Mouse (Mus musculus) cerebellum, adult 11-12 months (tissue): ENCODE measurements at regions not wholly inside any gene's neighbourhood (a gene's known extent, or its start where the extent isn't known, plus 50 kb on each side); places are given as distances from the start of the nearest gene placed in this dataset.

Source experiments
- DNase-seq: peaks from one replicate; pipeline ENCODE4 v3.0.0; 2022

DNA sequence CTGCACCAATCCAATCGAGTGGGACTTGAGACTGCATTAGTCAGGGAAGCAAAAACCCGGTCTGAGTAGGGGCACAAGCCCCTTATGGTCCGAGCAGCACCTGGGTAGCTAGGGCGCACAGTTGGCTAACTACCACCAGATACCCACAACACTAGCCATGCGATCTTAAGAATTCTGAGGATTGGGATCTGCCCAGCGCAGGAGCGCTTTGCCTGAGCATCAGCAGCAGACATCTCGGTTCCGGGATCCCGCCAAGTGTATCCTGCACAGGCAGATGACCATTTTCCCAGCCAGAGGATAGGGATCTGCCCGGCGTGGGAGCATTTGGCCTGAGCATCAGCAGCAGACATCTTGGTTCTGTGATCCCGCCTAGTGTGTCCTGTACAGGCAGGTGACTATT, 61.7 kb downstream of the Gm7951 start:
- peak; percentile 1 for DNase-seq
